Mouse (Mus musculus) heart, postnatal 14 days (tissue): ENCODE measurements at regions not wholly inside any gene's neighbourhood (a gene's known extent, or its start where the extent isn't known, plus 50 kb on each side); places are given as distances from the start of the nearest gene placed in this dataset.

ENCODE experiments used
- DNase-seq, 2 experiments: peaks; one replicate each; pipeline ENCODE4 v3.0.0; 2021 to 2022
- intact Hi-C: fragments of 180-260 bp; cut with DNase I; formaldehyde crosslinking; loops from one replicate; pipeline ENCODE4 v1.15.1; 2025

- intact Hi-C loops, result no loop called here
Measured at GRCm38 (mm10) chr6:52428489-52429203, 115.3 kb downstream of the Evx1 start.

GRCm38 (mm10) chr6:52429204-52429552 lies 115.9 kb downstream of the Evx1 start:
- DNase-seq, result peak in 1 of 2 experiments; percentile 5
- intact Hi-C loops, result no loop called here

More at GRCm38 (mm10) chr6:52428489-52429203, 115.3 kb downstream of the Evx1 start:
- DNase-seq, result peak in 1 of 2 experiments; percentile 10

- no peak for DNase-seq
- intact Hi-C loops, result no loop called here
Measured at GRCm38 (mm10) chr6:52433234-52433633, 119.9 kb downstream of the Evx1 start.

GRCm38 (mm10) chr6:52434771-52435170 lies 121.5 kb downstream of the Evx1 start:
- intact Hi-C loops, result no loop called here
- no peak for DNase-seq

- intact Hi-C loops, result no loop called here
- no peak for DNase-seq
Measured at GRCm38 (mm10) chr6:52435358-52435757, 122.1 kb downstream of the Evx1 start.

- intact Hi-C loops, result no loop called here
- peak; percentile 14 to 46 for DNase-seq
Measured at GRCm38 (mm10) chr6:52438366-52438765, 125.1 kb downstream of the Evx1 start.

- no peak for DNase-seq
- intact Hi-C loops, result no loop called here
Measured at GRCm38 (mm10) chr6:52439204-52439603, 125.9 kb downstream of the Evx1 start.

- no peak for DNase-seq
- intact Hi-C loops, result no loop called here
Measured at GRCm38 (mm10) chr6:52440160-52440559, 126.9 kb downstream of the Evx1 start.

GRCm38 (mm10) chr6:52443112-52443984 lies 130.1 kb downstream of the Evx1 start:
- intact Hi-C loops, result no loop called here
- DNase-seq, result no peak

- intact Hi-C loops, result no loop called here
- no peak for DNase-seq
Measured at GRCm38 (mm10) chr6:52458828-52459227, 145.5 kb downstream of the Evx1 start.

GRCm38 (mm10) chr6:52461186-52461585 lies 147.9 kb downstream of the Evx1 start:
- no peak for DNase-seq
- intact Hi-C loops, result no loop called here

GRCm38 (mm10) chr6:52463369-52463768 lies 150.1 kb downstream of the Evx1 start:
- intact Hi-C loops, result no loop called here
- DNase-seq, result no peak

GRCm38 (mm10) chr6:52464571-52464970 lies 151.3 kb downstream of the Evx1 start:
- DNase-seq, result peak in 1 of 2 experiments; percentile 25
- intact Hi-C loops, result no loop called here

GRCm38 (mm10) chr6:52465834-52466525 lies 152.7 kb downstream of the Evx1 start:
- DNase-seq, result no peak
- intact Hi-C loops, result no loop called here

- intact Hi-C loops, result no loop called here
- DNase-seq, result no peak
Measured at GRCm38 (mm10) chr6:52470831-52471230, 157.5 kb downstream of the Evx1 start.

- DNase-seq, result no peak
- intact Hi-C loops, result no loop called here
Measured at GRCm38 (mm10) chr6:52471384-52471957, 158.2 kb downstream of the Evx1 start.

- no peak for DNase-seq
- intact Hi-C loops, result no loop called here
Measured at GRCm38 (mm10) chr6:52472008-52472407, 158.7 kb downstream of the Evx1 start.

- intact Hi-C loops, result no loop called here
Measured at GRCm38 (mm10) chr6:52473042-52473589, 159.8 kb downstream of the Evx1 start.

GRCm38 (mm10) chr6:52473924-52474323 lies 160.6 kb downstream of the Evx1 start:
- intact Hi-C loops, result no loop called here
- DNase-seq, result no peak

More at GRCm38 (mm10) chr6:52473042-52473589, 159.8 kb downstream of the Evx1 start:
- DNase-seq, result no peak

GRCm38 (mm10) chr6:52475676-52476075 lies 162.4 kb downstream of the Evx1 start:
- intact Hi-C loops, result no loop called here
- no peak for DNase-seq
